Mouse (Mus musculus): ENCODE data around the gene Rgs18.

- no peak for TF ChIP-seq POLR2A (IDR thresholded peaks at IDR 0.05; ENCODE audit: borderline replicate concordance, extremely low read depth, insufficient read depth, insufficient read length, poor library complexity, severe bottlenecking)
- no peak for TF ChIP-seq CTCF (IDR thresholded peaks at IDR 0.05; ENCODE audit: borderline replicate concordance, extremely low read depth, insufficient read depth, insufficient read length)
These were observed 54.5 kb downstream of the Rgs18 start for GRCm38 (mm10) chr1:144720736-144721135.
